Mouse (Mus musculus) right cerebral cortex, postnatal 25 days (tissue): ENCODE measurements around the gene Gpd2.

Experiments used
- DNase-seq: peaks from one replicate; pipeline ENCODE4 v3.0.0; 2022

Gene Gpd2

GRCm38 (mm10) chr2:57251636-57252317 lies 14.3 kb downstream of the Gpd2 start:
- DNase-seq: no peak

- DNase-seq: no peak
Observed at GRCm38 (mm10) chr2:57252542-57253301, 15.3 kb downstream of the Gpd2 start.

GRCm38 (mm10) chr2:57254267-57254666 lies 16.8 kb downstream of the Gpd2 start:
- DNase-seq: no peak

- DNase-seq: no peak
Observed at GRCm38 (mm10) chr2:57255153-57255670, 17.8 kb downstream of the Gpd2 start.

GRCm38 (mm10) chr2:57255836-57256235 lies 18.4 kb downstream of the Gpd2 start:
- no peak for DNase-seq

GRCm38 (mm10) chr2:57256459-57256858 lies 19.0 kb downstream of the Gpd2 start:
- DNase-seq: no peak

- DNase-seq: no peak
Observed at GRCm38 (mm10) chr2:57261286-57262077, 24.0 kb downstream of the Gpd2 start.

- DNase-seq: no peak
Observed at GRCm38 (mm10) chr2:57263431-57263830, 26.0 kb downstream of the Gpd2 start.

GRCm38 (mm10) chr2:57264912-57265311 lies 27.5 kb downstream of the Gpd2 start:
- DNase-seq: no peak

- no peak for DNase-seq
Observed at GRCm38 (mm10) chr2:57266679-57267393, 29.4 kb downstream of the Gpd2 start.

GRCm38 (mm10) chr2:57267394-57267716 lies 29.9 kb downstream of the Gpd2 start:
- no peak for DNase-seq

- DNase-seq: no peak
Observed at GRCm38 (mm10) chr2:57267896-57268295, 30.5 kb downstream of the Gpd2 start.

GRCm38 (mm10) chr2:57268839-57269238 lies 31.4 kb downstream of the Gpd2 start:
- no peak for DNase-seq

- DNase-seq: no peak
Observed at GRCm38 (mm10) chr2:57269690-57270435, 32.4 kb downstream of the Gpd2 start.

- DNase-seq: no peak
Observed at GRCm38 (mm10) chr2:57280190-57280723, 42.8 kb downstream of the Gpd2 start.

- no peak for DNase-seq
Observed at GRCm38 (mm10) chr2:57283791-57284190, 46.4 kb downstream of the Gpd2 start.

GRCm38 (mm10) chr2:57285197-57285596 lies 47.8 kb downstream of the Gpd2 start:
- DNase-seq: no peak

GRCm38 (mm10) chr2:57287986-57288385 lies 50.6 kb downstream of the Gpd2 start:
- DNase-seq: no peak

- DNase-seq: no peak
Observed at GRCm38 (mm10) chr2:57293571-57293970, 56.1 kb downstream of the Gpd2 start.

GRCm38 (mm10) chr2:57296069-57296468 lies 58.6 kb downstream of the Gpd2 start:
- no peak for DNase-seq

- DNase-seq: no peak
Observed at GRCm38 (mm10) chr2:57297226-57297625, 59.8 kb downstream of the Gpd2 start.

- DNase-seq: no peak
Observed at GRCm38 (mm10) chr2:57301539-57301938, 64.1 kb downstream of the Gpd2 start.
